Mouse (Mus musculus) MEL (cell line): Measurements from ENCODE around the gene Bach2. TPM values are rescaled to one million over a fixed set of nuclear protein-coding genes. Genes with fewer than 3 reads are reported as not detected.

ENCODE experiments used
- DNase-seq: peaks from one replicate; pipeline ENCODE4 v3.0.0; 2011; ENCODE audit warnings: low read depth, low spot score
- H3K27ac ChIP-seq: 2 replicates; pipeline ENCODE4 v1.5.1; 2012; ENCODE audit warnings: low read depth, mild to moderate bottlenecking, control low read depth, low read length, moderate library complexity; ENCODE audit not compliant: control insufficient read depth
- H3K27me3 ChIP-seq, 2 experiments: fragments of 150-350 bp in 1 of 2; sonication (generic) in 1 of 2; 2 replicates each; pipeline ENCODE4 v1.6.1; 2012; ENCODE audit warnings: low read length in 2 of 2, mild to moderate bottlenecking in 2 of 2, improper control_type of control experiment in 1 of 2, moderate library complexity in 1 of 2; ENCODE audit not compliant: insufficient read depth in 2 of 2, control insufficient read depth in 1 of 2
- H3K36me3 ChIP-seq, 2 experiments: 2 replicates each; pipeline ENCODE4 v1.6.1; 2012 to 2014; ENCODE audit warnings: low read length in 2 of 2, improper control_type of control experiment in 1 of 2, inconsistent platforms in 1 of 2, mild to moderate bottlenecking in 1 of 2; ENCODE audit not compliant: insufficient read depth in 2 of 2, control insufficient read depth in 1 of 2
- H3K4me1 ChIP-seq, 2 experiments: fragments of 150-350 bp in 1 of 2; sonication (generic) in 1 of 2; 2 replicates each; pipeline ENCODE4 v1.6.1; 2012; ENCODE audit warnings: low read length in 2 of 2, improper control_type of control experiment in 1 of 2, mild to moderate bottlenecking in 1 of 2; ENCODE audit not compliant: insufficient read depth in 2 of 2, control insufficient read depth in 1 of 2
- H3K4me3 ChIP-seq, 2 experiments: fragments of 150-350 bp in 1 of 2; sonication (generic) in 1 of 2; 2 replicates each; pipeline ENCODE4 v1.5.1; 2012; ENCODE audit warnings: low read depth in 2 of 2, low read length in 2 of 2, mild to moderate bottlenecking in 2 of 2, moderate library complexity in 2 of 2, control low read depth in 1 of 2, improper control_type of control experiment in 1 of 2; ENCODE audit not compliant: control insufficient read depth in 1 of 2, insufficient read depth in 1 of 2
- H3K79me2 ChIP-seq: 2 replicates; pipeline ENCODE4 v1.6.1; 2012; ENCODE audit warnings: mild to moderate bottlenecking, low read length, moderate library complexity; ENCODE audit not compliant: control insufficient read depth, poor library complexity, insufficient read depth
- H3K9ac ChIP-seq: 2 replicates; pipeline ENCODE4 v1.6.1; 2012; ENCODE audit warnings: low read depth, mild to moderate bottlenecking, control low read depth, low read length, moderate library complexity; ENCODE audit not compliant: control insufficient read depth, poor library complexity, severe bottlenecking
- H3K9me3 ChIP-seq: fragments of 150-350 bp; sonication (generic); replicated peaks from 2 replicates; pipeline ENCODE4 v1.6.1; 2012; ENCODE audit warnings: mild to moderate bottlenecking, low read length, improper control_type of control experiment, moderate library complexity; ENCODE audit not compliant: insufficient read depth
- HCFC1 ChIP-seq: IDR thresholded peaks from 2 replicates; pipeline ENCODE4 v1.6.1; 2012; ENCODE audit warnings: low read depth, mild to moderate bottlenecking, inconsistent platforms, low read length, improper control_type of control experiment, moderate library complexity
- KAT2A ChIP-seq: conservative IDR thresholded peaks from 2 replicates; pipeline ENCODE4 v1.6.1; 2012; ENCODE audit warnings: low read depth, low read length, improper control_type of control experiment, inconsistent platforms
- MAFK ChIP-seq: IDR thresholded peaks from 2 replicates; pipeline ENCODE4 v1.6.1; 2011; ENCODE audit warnings: low read depth, mild to moderate bottlenecking, low read length, improper control_type of control experiment, borderline replicate concordance
- MAX ChIP-seq: IDR thresholded peaks from 2 replicates; pipeline ENCODE4 v1.6.1; 2011; ENCODE audit warnings: low read length, improper control_type of control experiment
- SIN3A ChIP-seq: IDR thresholded peaks from 2 replicates; pipeline ENCODE4 v1.6.1; 2012; ENCODE audit warnings: low read length, improper control_type of control experiment, inconsistent platforms
- TAL1 ChIP-seq: IDR thresholded peaks from 2 replicates; pipeline ENCODE4 v1.6.1; 2012; ENCODE audit warnings: mild to moderate bottlenecking, inconsistent platforms, low read length, moderate library complexity, mixed read lengths
- ZNF384 ChIP-seq: IDR thresholded peaks from 2 replicates; pipeline ENCODE4 v1.6.1; 2012; ENCODE audit warnings: low read depth, mild to moderate bottlenecking, inconsistent platforms, low read length, improper control_type of control experiment
- polyA plus RNA-seq, 2 experiments: library from polyadenylated mRNA; stranded (reverse) in 1 of 2; unstranded in 1 of 2; fragments of >175 nt in 1 of 2; fragments of >200 nt in 1 of 2; gene quantifications; 2 replicates each; pipeline versions ENCODE4 v1.2.1 to v1.2.4; 2012; ENCODE audit warnings: low replicate concordance in 2 of 2, low read depth in 1 of 2; ENCODE audit not compliant: insufficient read length in 2 of 2, insufficient read depth in 1 of 2, missing spikeins in 1 of 2
- total RNA-seq: library from RNA; depleted of rRNA; stranded (reverse); fragments of 300-350 nt; gene quantifications from 2 replicates; pipeline ENCODE4 v1.2.3, GENCODE M21; 2012

The Bach2 gene
- total and polyA plus RNA-seq, 3 experiments, result 0.04 TPM; not detected in 2

GRCm38 (mm10) chr4:32227970-32228557 lies 10.5 kb upstream of the Bach2 start:
- H3K4me1 ChIP-seq, result no peaks in the 10 kb centered on the region
- H3K4me3 ChIP-seq, result no peak overlapping the region
- H3K79me2 ChIP-seq, result no peaks in the 10 kb centered on the region
- no peak overlapping the region for H3K9ac ChIP-seq
- no peak for DNase-seq
- TF ChIP-seq MAFK, result no peak
- TF ChIP-seq MAX, result no peak
- TF ChIP-seq ZNF384, result no peak
- TF ChIP-seq TAL1, result no peak
- H3K9me3 ChIP-seq, result no peaks in the 10 kb centered on the region
- peaks cover 0 to 6% of the 10 kb centered on the region in 2 experiments; a peak in 3 of 4 replicates for H3K27me3 ChIP-seq
- H3K27ac ChIP-seq, result no peak overlapping the region
- H3K36me3 ChIP-seq, result no peaks in the 10 kb centered on the region

DNA sequence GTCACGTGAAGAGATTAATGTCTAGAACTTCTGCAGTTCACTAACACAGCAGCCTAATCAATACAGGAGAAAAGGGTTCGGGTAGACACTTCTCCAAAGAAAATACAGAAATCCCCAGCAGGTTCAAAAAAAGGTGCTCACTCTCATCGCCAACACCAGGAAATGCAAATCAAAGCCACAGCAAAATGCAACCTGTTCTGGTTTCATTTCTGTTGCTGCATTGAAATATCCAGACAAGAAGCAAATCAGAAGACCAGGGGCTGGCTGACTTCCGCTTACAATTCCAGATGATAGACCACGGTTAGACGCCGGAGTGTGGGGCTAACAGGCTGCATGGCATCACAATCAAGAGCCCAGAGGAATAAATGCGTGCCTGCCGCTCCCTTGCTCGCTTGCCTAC lies 9.3 kb upstream of the Bach2 start:
- Histone ChIP-seq H3K9me3 (no peaks in the 10 kb centered on the region), H3K9ac (no peak overlapping the region), H3K27me3 (peaks cover 0 to 13% of the 10 kb centered on the region in 2 experiments; a peak in 3 of 4 replicates), H3K79me2 (no peaks in the 10 kb centered on the region), H3K27ac (no peak overlapping the region), H3K36me3 (no peaks in the 10 kb centered on the region), H3K4me1 (no peaks in the 10 kb centered on the region), H3K4me3 (no peak overlapping the region)
- TF ChIP-seq HCFC1, result no peak
- no peak for DNase-seq

DNA sequence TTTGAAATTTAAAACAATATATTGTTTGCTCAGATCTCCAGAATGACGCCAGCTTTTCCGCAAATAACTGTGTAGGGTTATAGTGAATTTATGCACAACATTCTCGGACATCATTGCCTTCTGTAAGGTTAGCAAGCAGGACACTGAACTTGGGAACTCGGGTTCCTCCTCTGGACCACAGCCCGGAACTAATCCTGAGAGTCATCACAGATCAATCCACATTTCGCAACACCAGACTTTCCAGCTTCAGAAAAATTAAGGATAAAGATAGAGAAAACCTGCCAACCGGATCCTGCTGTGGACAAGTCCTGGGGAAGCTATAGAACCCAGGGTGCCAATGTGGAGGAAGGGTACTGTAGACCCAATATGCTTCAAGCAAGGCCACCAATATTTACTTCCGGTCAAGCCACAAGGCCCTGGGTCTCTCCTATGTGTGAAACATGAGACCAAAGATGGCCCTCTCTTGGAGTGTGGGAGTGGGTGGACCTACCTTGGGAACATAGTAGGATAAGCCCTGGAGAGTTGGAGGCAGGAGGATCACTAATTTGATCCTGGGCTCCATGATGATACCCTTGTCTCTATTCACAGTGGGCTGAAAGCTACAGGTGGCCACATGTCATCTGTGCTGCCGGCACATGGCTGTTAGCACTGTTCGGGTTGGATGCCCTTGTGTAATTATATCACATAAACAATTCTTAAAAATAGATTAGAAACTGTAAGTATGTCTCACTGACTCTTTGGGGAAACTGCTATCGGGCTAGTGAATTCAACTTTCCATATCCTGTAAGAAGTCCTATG lies 7.1 kb upstream of the Bach2 start:
- H3K9me3 ChIP-seq, result no peaks in the 10 kb centered on the region
- no peaks in the 10 kb centered on the region for H3K4me1 ChIP-seq
- no peaks in the 10 kb centered on the region for H3K79me2 ChIP-seq
- no peaks in the 10 kb centered on the region for H3K36me3 ChIP-seq
- no peak overlapping the region for H3K27ac ChIP-seq
- no peak overlapping the region for H3K4me3 ChIP-seq
- H3K27me3 ChIP-seq, result peaks cover 2 to 15% of the 10 kb centered on the region in 2 experiments; a peak in 3 of 4 replicates
- DNase-seq, result no peak
- TF ChIP-seq KAT2A, result no peak
- no peak for TF ChIP-seq SIN3A
- no peak overlapping the region for H3K9ac ChIP-seq
